Mouse (Mus musculus) adrenal gland, postnatal 25 days (tissue): ENCODE results near the gene Gm3002. TPM values are rescaled to one million over a fixed set of nuclear protein-coding genes. Genes with fewer than 3 reads are reported as not detected.
"Not testable (repeated sequence)": the region's sequence is repeated elsewhere in the genome, so short reads cannot be mapped to it uniquely, and the experiment has no call there.

Experiments used
- DNase-seq: peaks from one replicate; pipeline ENCODE4 v3.0.0; 2021; ENCODE audit warnings: mixed read lengths
- long read RNA-seq: library from polyadenylated mRNA; stranded (forward); transcript quantifications from one replicate; pipeline ENCODE4 v2.0.0, GENCODE M21; 2021
- total RNA-seq: library from RNA; stranded (reverse); gene quantifications from 2 replicates; pipeline ENCODE4 v1.2.3, GENCODE M21; 2021

Gene Gm3002
- not detected in 2 replicates for total RNA-seq
- long read RNA-seq = 0 reads

DNA sequence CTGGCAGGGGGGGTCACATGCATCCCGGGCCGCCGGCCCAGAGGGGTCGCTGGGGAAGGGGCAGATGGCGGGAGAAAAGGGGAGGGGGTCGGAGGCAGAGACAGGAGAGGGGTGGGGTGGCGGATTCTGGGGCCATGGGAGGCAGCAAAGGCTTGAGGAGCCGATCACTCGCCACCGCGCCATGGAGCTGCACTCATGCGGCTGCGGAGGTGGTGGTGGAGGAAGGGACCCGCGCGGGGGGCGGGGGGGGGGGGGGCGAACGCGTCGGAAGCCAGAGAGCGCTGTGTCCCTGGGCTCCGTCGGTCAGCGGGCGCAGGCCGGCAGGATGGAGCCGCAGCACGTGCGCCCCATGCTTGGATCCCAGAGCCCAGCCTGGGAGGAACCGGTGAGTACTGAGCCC, at the start of gene Gm3002:
Gene Gm3002 (plus strand): TSS at position 301 of the 400 bp plus-strand sequence.
- DNase-seq = not testable (repeated sequence)

DNA sequence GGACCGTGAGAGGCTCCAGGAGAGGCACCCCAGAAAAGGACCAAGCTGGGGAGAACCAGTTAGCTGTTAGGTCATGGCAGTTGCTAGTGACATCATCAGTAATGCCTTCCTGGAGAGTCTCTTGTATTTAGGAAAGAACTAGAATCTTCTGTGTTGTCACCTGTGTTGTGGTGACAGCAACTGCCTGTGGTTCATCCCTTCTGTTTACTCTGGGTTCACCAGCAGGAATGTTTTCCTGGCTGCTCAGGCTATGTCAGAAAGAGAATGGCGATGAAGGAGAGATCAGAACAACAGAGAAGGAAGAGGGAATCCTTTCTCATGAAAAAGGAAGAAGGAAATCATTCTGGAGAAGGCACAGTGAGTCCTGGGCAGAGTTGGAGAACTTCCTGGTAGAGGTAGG, 36.1 kb downstream of the Gm3002 start, which contains the start of gene Gm3033:
Gene Gm3033 (plus strand): TSS at position 301 of the 400 bp plus-strand sequence.
- not testable (repeated sequence) for DNase-seq

DNA sequence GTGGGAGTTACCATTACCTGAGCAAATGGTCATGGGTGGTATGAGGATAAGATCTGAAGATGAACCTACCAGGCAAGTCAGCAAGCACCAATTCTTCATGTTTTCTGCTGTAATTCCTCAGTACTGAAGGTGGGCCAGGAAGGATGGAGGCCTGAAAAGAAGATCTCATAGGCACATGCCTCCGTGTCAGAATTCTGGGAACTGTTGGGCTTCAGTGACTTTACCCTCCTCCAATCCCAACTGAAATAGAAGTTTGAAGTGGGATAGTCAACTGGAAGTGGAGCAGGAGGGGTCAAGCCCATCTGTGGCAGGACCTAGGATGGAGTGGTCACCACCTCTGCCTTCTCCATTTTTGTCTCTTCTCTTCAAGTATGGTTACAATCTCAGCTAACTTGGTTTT, 74.0 kb downstream of the Gm3002 start, which contains the start of gene Gm2916:
Gene Gm2916 (plus strand): TSS at position 301 of the 400 bp plus-strand sequence.
- DNase-seq = not testable (repeated sequence)

DNA sequence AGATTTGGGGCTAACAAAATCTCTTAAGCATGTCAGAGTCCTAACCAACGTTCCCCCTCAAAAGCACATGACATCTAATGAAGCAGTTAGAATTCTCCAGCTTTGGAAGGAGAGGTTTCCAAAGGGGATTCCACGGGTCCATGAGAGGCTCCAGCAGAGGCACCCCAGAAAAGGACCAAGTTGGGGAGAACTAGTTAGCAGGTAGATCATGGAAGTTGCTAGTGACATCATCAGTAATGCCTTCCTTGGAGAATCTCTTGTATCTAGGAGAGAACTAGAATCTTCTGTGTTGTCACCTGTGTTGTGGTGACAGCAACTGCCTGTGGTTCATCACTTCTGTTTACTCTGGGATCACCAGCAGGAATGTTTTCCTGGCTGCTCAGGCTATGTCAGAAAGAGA, 121.6 kb downstream of the Gm3002 start, which contains the start of gene Gm3029:
Gene Gm3029 (plus strand): TSS at position 301 of the 400 bp plus-strand sequence.
- DNase-seq = not testable (repeated sequence)

DNA sequence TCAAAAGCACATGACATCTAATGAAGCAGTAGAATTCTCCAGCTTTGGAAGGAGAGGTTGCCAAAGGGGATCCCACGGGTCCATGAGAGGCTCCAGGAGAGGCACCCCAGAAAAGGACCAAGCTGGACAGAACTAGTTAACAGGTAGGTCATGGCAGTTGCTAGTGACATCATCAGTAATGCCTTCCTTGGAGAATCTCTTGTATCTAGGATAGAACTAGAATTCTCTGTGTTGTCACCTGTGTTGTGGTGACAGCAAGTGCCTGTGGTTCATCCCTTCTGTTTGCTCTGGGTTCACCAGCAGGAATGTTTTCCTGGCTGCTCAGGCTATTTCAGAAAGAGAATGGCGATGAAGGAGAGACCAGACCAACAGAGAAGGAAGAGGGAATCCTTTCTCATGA, 153.4 kb downstream of the Gm3002 start, which contains the start of gene Gm3095:
Gene Gm3095 (plus strand): TSS at position 301 of the 400 bp plus-strand sequence.
- not testable (repeated sequence) for DNase-seq

DNA sequence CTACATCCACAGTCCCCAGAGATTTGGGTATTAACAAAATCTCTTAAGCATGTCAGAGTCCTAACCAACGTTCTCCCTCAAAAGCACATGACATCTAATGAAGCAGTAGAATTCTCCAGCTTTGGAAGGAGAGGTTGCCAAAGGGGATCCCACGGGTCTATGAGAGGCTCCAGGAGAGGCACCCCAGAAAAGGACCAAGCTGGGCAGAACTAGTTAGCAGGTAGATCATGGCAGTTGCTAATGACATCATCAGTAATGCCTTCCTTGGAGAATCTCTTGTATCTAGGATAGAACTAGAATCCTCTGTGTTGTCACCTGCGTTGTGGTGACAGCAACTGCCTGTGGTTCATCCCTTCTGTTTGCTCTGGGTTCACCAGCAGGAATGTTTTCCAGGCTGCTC, 188.2 kb downstream of the Gm3002 start, which contains the start of gene Gm3099:
Gene Gm3099 (plus strand): TSS at position 301 of the 400 bp plus-strand sequence.
- not testable (repeated sequence) for DNase-seq

Other genes with a start within 250 kb of the Gm3002 start
- gene Gm3012, start 175.6 kb upstream of the Gm3002 start, total RNA-seq = not detected in 2 replicates
- 0.43 and 0.71 TPM in 2 replicates for gene Gm3020, start 158.0 kb upstream of the Gm3002 start, total RNA-seq
- gene Gm3043, start 121.3 kb upstream of the Gm3002 start, total RNA-seq = not detected in 2 replicates
- not detected in 2 replicates for gene Gm3033, start 36.2 kb downstream of the Gm3002 start, total RNA-seq
- not detected in 2 replicates for gene Gm2916, start 74.1 kb downstream of the Gm3002 start, total RNA-seq
- not detected in 2 replicates for gene Gm3029, start 121.7 kb downstream of the Gm3002 start, total RNA-seq
- gene Gm3095, start 153.5 kb downstream of the Gm3002 start, total RNA-seq = not detected in 2 replicates
- gene Gm3099, start 188.3 kb downstream of the Gm3002 start, total RNA-seq = not detected in 2 replicates
- not detected in 2 replicates for gene Gm5796, start 213.9 kb downstream of the Gm3002 start, total RNA-seq